Mouse (Mus musculus) neutrophil, adult 5-6 weeks (primary cell): Measurements from ENCODE around the gene Syn3. TPM values are rescaled to one million over a fixed set of nuclear protein-coding genes. Genes with fewer than 3 reads are reported as not detected.

Source experiments
- ATAC-seq: fragments of 151-379, 151-347 bp; 2 replicates; pipeline ENCODE4 v1.8.0; 2017; ENCODE audit warnings: mild to moderate bottlenecking, moderate TSS enrichment; ENCODE audit not compliant: insufficient number of reproducible peaks, poor library complexity, low FRiP score, severe bottlenecking; ENCODE audit errors: extremely low read depth
- total RNA-seq: library from RNA; stranded (forward); fragments of 200-1000 nt; gene quantifications from 2 replicates; pipeline ENCODE4 v1.2.3, GENCODE M21; 2017

The Syn3 gene
- total RNA-seq, 1 experiment from 2014 or later, result not detected

DNA sequence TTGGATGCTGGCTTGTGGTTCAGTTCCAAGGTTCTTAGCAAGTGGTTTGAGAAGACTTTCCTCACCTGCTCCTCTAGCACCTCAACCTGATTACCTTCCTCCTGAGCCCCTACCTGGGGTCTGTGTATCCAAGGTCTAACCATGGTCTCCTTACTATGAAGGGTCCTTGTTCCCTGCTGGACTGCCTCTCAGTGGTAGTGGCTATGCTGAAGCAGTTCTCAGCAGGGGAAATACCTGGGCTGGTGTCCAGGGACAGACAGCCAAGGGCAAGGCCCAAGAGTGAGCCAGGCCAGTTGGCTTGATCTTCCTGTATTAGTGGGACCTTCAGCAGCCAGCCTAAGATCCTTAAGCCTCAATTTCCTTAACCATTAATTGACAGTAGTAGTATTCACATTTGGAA is 294.8 kb downstream of the Syn3 start:
- no peak for ATAC-seq

GRCm38 (mm10) chr10:86203175-86203574 is 295.5 kb downstream of the Syn3 start:
- no peak for ATAC-seq

DNA sequence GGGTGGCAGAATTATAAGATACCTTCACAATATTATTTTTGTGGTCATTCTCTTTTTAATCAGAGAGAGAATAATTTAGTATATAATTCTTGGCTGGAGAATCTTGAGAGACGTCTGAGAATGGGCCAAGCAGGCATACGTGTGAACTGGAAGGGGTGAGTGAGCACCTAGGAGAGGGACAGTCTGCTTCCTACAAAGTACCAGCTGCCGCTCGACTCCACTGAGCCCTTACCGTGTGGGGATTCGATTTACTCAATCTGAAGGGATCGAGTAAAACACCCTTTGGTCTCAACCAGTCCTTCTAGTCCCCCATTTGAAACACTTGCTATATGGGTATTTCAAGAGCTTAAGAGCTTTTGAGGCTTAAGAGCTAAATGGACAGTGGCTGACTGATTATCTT is 296.9 kb downstream of the Syn3 start:
- ATAC-seq, result no peak

- no peak for ATAC-seq
Observed at GRCm38 (mm10) chr10:86201006-86201405, 297.7 kb downstream of the Syn3 start.

- no peak for ATAC-seq
Observed at GRCm38 (mm10) chr10:86196414-86197025, 302.2 kb downstream of the Syn3 start.

- no peak for ATAC-seq
Observed at GRCm38 (mm10) chr10:86194722-86195121, 304.0 kb downstream of the Syn3 start.

- no peak for ATAC-seq
Observed at GRCm38 (mm10) chr10:86193863-86194434, 304.7 kb downstream of the Syn3 start.

- ATAC-seq, result no peak
Observed at GRCm38 (mm10) chr10:86188614-86189013, 310.1 kb downstream of the Syn3 start.

- ATAC-seq, result no peak
Observed at GRCm38 (mm10) chr10:86187881-86188280, 310.8 kb downstream of the Syn3 start.

DNA sequence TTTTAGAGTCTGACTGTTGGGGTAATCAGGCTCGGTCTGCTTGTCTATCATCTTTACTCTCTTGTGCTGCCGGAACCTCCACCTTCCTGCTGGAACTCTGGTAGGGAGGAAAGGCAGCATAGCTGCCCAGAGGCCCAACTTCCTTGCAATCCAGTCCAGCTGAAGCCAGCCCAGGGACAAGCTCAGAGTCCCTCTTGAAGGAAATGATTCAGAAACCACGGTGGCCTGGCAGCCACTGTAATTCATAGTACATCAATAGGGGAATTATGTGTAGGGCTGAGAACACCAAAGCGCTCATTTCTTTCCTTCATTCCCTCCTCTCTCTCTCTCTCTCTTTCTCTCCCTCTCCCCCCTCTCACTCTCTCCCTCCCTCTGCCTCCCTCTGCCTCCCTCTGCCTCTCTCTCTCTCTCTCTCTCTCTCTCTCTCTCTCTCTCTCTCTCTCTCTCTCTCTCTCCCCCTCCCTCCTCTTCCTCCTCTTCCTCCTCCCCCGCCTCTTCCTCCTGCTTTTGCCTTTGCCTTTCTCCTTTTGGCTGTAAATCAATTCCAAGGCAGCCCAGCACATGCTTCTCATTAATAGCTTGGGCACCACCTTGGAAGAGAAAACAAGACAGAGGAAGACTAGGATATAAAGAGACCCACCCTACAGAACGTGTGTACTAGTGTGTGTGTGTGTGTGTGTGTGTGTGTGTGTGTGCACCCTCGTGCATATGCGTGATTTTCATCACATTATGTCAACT is 315.4 kb downstream of the Syn3 start:
- ATAC-seq, result no peak

DNA sequence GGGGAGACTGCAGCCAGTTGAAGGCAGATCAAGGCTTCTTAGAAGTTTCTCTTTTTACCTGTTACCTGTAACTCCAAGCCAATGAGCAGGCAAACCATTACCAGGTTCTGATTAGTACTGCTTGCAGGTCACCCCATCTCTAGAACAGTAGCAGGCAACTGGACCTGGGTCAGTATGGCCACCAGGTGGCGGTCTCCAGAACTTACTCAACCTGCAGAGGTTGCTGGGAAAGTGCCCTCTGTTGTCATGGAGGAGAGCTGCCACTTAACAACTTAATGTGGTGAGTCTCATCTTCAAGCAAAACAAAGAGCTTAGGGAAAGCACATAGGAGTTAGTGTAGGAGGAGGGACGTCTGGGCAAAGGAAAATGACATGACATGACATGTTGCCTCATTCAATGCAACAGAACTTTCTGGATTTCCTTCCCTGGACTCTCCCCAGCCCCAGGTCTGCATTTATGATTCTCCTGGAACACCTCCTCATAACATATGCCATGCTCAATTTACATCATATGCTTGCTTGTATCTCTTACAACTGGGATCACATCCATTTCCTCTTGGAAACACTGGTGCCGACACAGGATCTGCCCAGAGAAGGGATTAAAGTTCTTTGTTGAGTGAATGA is 316.4 kb downstream of the Syn3 start:
- no peak for ATAC-seq

GRCm38 (mm10) chr10:86176411-86176810 is 322.3 kb downstream of the Syn3 start:
- ATAC-seq, result no peak

DNA sequence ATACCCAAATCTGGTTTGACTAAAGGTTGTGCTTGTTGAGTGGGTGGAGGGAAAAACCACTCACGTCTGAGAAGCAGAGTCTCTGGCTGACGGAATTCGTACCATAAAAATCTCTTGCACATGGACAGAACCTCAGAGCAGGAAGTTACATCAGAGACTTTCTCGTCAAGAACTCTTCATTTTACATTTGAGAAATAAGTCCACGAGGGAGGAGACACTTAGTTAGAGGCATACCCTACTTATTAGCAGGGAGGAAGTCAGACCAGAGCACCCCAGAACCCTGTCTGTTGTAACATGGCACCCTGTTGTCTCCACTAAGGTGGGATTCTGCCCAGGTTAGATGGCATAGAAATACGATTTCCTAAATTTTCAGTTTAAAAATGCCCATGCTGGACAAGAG is 324.7 kb downstream of the Syn3 start:
- ATAC-seq, result no peak

- no peak for ATAC-seq
Observed at GRCm38 (mm10) chr10:86173284-86173683, 325.4 kb downstream of the Syn3 start.

GRCm38 (mm10) chr10:86171246-86171645 is 327.4 kb downstream of the Syn3 start:
- ATAC-seq, result no peak

DNA sequence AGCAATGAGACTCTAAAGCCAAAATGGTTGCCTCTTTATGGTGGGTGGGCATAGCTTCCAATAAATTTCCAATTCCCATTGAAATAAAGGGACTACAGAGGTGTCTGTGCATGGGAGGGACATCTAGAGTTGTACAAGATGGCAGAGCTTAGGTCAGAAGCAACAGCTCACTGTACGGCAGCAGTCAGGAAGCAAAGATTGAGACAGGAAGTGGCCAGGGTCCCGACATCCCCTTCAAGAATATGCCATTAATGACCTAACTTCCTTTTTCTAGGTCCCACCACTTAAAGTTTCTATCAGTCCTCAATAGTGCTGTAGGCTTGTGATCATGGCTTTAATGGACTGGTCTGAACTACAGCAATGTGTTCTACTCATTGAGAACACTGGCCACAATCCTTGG is 330.6 kb downstream of the Syn3 start:
- ATAC-seq, result no peak

DNA sequence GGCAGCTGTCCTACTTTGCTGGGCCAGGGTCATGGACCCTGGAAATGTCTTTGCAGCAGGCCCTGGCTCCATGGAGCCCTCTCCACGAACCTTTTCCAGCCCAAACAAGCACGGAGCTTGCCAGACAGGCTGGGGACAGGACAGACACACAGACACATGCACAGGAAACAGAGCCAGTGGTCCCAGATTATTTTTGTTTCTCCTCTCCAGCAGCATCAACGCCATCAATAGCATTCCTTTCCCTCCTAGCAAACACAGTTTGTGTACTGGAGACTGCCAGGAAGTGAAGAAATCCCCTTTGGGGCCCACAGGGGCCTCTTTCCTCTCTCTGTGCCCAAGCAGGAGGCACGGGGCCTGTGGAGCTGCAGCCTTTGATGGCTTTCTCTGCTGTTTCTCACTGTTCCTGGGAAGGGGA is 331.8 kb downstream of the Syn3 start:
- no peak for ATAC-seq

- ATAC-seq, result no peak
Observed at GRCm38 (mm10) chr10:86164098-86164497, 334.6 kb downstream of the Syn3 start.

DNA sequence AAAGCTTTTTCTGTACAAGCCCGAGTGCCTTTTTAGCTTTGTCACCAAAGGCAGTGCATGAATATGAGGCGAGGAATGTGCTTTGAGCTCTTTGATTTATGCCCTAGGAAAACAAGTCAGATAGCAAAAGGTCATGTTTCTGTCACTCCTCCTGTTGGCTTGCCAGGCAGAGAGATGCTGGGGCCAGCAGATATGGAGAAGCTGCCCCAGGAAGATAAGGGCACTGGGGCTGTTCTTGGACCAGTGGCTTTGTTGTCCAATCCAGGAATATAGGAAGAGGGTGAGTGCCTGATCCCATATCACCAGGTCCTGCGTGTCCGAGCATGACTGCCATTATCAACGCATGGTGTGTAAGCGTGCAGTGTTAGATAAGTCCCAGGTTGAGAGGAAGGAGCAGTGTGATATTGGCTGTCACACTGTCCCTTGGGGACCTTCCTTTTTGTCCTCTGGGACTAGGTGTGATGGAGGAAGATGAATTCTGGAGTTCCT is 336.9 kb downstream of the Syn3 start:
- no peak for ATAC-seq
